Mouse (Mus musculus): ENCODE measurements around the gene Serpinb7.

Gene Serpinb7

GRCm38 (mm10) chr1:107496789-107497188 lies 97.3 kb downstream of the Serpinb7 start:
- DNase-seq = no peak

DNA sequence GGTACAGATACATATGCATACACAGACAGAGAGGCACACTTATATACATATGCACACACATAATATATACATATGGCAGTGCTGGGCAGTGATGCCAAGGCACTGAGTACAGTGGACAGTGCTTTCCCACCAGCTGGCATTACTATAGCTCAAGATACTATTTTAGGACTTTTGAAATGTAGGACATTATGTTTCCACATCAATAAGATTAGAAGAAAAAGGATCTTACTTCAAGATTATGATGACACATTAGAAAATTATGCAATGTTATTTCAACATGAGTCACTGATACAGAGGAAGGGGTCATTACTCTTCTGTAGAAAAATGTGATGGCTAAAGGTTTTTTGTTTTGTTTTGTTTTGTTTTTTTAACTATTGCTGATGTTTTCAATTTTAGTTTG lies 102.6 kb downstream of the Serpinb7 start:
- no peak for DNase-seq

Measured in cerebellum, adult 11-12 months (tissue).